Mouse (Mus musculus) kidney, adult 2 months (tissue): ENCODE data around the gene Snai1.

Experiments used
- CTCF ChIP-seq: fragments of 200-500 bp; conservative IDR thresholded peaks from 2 replicates; pipeline ENCODE4 v1.5.1; 2011; ENCODE audit warnings: low read depth, mild to moderate bottlenecking, control low read depth, low read length, moderate library complexity, mixed read lengths; ENCODE audit not compliant: insufficient read depth, insufficient read length
- POLR2A ChIP-seq: fragments of 200-500 bp; IDR thresholded peaks from one replicate; pipeline ENCODE4 v1.6.1; 2011; ENCODE audit warnings: low read depth, low read length, control low read depth

DNA sequence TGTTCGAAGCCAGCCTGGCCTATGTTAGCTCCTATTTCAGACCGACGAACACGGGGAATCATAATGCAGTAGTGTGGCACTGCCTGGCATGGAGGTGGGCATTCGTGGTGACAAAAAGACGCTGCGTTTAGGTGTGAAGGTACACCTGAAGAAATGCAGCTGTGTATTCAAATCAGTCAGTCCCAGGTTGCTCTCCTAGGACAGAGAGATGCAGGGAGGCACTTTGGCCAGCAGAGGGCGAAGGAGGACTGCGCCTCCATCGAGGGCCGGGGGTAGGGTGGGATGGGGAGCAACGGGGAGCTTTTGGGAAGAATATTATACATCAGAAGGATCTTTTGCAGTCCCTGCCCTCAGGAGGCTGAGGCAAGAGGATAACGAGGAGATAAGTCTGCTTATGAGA is 5.9 kb upstream of the Snai1 start:
- TF ChIP-seq CTCF (peak; percentile 83), POLR2A (no peak)
